Mouse (Mus musculus) heart, postnatal 0 days (tissue): Measurements from ENCODE around the gene Rere.

ENCODE experiments used
- CTCF ChIP-seq: IDR thresholded peaks from 2 replicates; pipeline ENCODE4 v1.5.1; 2016; ENCODE audit warnings: antibody characterized with exemption, control low read depth, low read depth
- EP300 ChIP-seq: IDR thresholded peaks from 2 replicates; pipeline ENCODE4 v1.6.1; 2016; ENCODE audit warnings: antibody characterized with exemption, low read depth

DNA sequence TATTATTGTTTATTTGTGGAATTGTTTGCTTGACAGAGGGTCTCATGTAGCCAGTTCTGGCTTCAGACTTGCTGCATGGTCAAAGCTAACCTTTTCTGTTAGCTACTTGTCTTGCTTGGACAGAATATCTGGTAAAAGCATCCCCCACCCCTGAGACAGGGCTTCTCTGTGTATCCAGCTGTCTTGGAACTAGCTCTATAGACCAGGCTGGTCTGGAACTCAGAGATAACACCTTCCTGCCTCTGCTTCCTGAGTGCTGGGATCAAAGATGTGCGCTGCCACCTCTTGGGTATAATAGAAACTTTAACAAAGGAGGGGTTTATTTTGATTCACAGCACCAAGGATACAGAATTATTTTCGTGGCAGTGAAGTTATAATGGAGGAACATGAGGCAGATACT lies 304.4 kb downstream of the Rere start:
- TF ChIP-seq CTCF (no peak), EP300 (no peak)
